Mouse (Mus musculus) heart, embryonic 11.5 days (tissue): ENCODE measurements around the gene Hk2. TPM values are rescaled to one million over a fixed set of nuclear protein-coding genes. Genes with fewer than 3 reads are reported as not detected.

ENCODE experiments used
- ATAC-seq: fragments of 200-750 bp; cut with Nextera tagmentation; replicated peaks from 2 replicates; pipeline ENCODE4 v1.8.0; 2017; ENCODE audit warnings: moderate library complexity; ENCODE audit not compliant: insufficient number of reproducible peaks, low FRiP score, low TSS enrichment
- H3K27ac ChIP-seq: fragments of 300-500 bp; sonication (generic); 2 replicates; pipeline ENCODE4 v1.5.1; 2014; ENCODE audit warnings: mild to moderate bottlenecking, low read depth, low read length
- H3K27me3 ChIP-seq: fragments of 300-500 bp; sonication (generic); 2 replicates; pipeline ENCODE4 v1.6.1; 2014; ENCODE audit warnings: mild to moderate bottlenecking, low read length, mixed read lengths; ENCODE audit not compliant: control insufficient read depth, insufficient read depth
- H3K36me3 ChIP-seq: fragments of 300-500 bp; sonication (generic); 2 replicates; pipeline ENCODE4 v1.6.1; 2014; ENCODE audit warnings: mild to moderate bottlenecking, low read length, moderate library complexity, mixed read lengths; ENCODE audit not compliant: control insufficient read depth, insufficient read depth
- H3K4me1 ChIP-seq: fragments of 300-500 bp; sonication (generic); 2 replicates; pipeline ENCODE4 v1.6.1; 2014; ENCODE audit warnings: low read length; ENCODE audit not compliant: control insufficient read depth, insufficient read depth
- H3K4me2 ChIP-seq: fragments of 300-500 bp; sonication (generic); 2 replicates; pipeline ENCODE4 v1.6.1; 2014; ENCODE audit warnings: mild to moderate bottlenecking, moderate library complexity
- H3K4me3 ChIP-seq: fragments of 300-500 bp; sonication (generic); 2 replicates; pipeline ENCODE4 v1.5.1; 2014; ENCODE audit warnings: low read depth, low read length
- H3K9ac ChIP-seq: fragments of 300-500 bp; sonication (generic); 2 replicates; pipeline ENCODE4 v1.6.1; 2014; ENCODE audit warnings: mild to moderate bottlenecking, low read depth, low read length, moderate library complexity
- H3K9me3 ChIP-seq: fragments of 300-500 bp; sonication (generic); replicated peaks from 2 replicates; pipeline ENCODE4 v1.6.1; 2016; ENCODE audit warnings: low read length; ENCODE audit not compliant: control insufficient read depth
- WGBS: fragments of 180-500 bp; shearing (Covaris S2); extraction: QIAGEN DNeasy Blood & Tissue Kit; methylation state at CpG from one replicate; pipeline ENCODE4 v1.1.7; 2014; ENCODE audit not compliant: insufficient replicate concordance; 5-methylcytosine and 5-hydroxymethylcytosine counted together
- polyA plus RNA-seq: library from polyadenylated mRNA; unstranded; fragments of >200 nt; fragmentation: Nextera tagmentation; extraction: Ambion mirVana; gene quantifications from 2 replicates; pipeline ENCODE4 v1.2.1, GENCODE M21; 2014

The Hk2 gene
- polyA plus RNA-seq, 1 experiment from 2014 or later, result 49.5 TPM

DNA sequence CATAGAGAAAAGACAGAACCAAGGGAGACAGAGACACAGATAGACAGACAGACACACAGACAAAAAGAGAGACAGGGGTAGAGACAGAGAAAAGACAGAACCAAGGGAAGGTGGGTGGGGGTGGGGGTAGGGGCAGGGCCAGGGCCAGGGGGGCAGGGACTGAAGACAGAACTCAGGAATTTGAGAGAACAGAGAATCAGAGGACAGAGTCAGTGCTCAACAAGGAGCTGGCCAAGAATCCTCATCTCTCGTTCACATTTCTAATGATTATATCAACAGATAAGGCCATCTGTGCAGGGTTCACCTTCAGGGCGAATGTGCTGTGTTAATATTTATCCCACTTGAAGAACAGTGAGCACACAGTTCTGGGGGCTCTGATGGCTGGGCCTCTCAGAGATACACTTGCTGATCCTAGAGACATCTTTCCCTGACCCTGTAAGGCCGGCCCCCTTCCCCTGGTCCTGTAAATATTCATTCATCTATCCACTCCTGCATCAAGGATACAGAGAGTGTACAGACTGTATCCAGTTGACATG is 24.0 kb upstream of the Hk2 start:
- no peaks in the 10 kb centered on the region for H3K4me1 ChIP-seq
- no peak overlapping the region for H3K4me2 ChIP-seq
- H3K9ac ChIP-seq, result no peak overlapping the region
- H3K9me3 ChIP-seq, result no peaks in the 10 kb centered on the region
- H3K27me3 ChIP-seq, result no peaks in the 10 kb centered on the region
- H3K27ac ChIP-seq, result no peak overlapping the region
- H3K4me3 ChIP-seq, result no peak overlapping the region
- ATAC-seq, result no peak
- WGBS, result 51% methylated on average over 3 of the region's 3 CpGs
- H3K36me3 ChIP-seq, result no peaks in the 10 kb centered on the region

DNA sequence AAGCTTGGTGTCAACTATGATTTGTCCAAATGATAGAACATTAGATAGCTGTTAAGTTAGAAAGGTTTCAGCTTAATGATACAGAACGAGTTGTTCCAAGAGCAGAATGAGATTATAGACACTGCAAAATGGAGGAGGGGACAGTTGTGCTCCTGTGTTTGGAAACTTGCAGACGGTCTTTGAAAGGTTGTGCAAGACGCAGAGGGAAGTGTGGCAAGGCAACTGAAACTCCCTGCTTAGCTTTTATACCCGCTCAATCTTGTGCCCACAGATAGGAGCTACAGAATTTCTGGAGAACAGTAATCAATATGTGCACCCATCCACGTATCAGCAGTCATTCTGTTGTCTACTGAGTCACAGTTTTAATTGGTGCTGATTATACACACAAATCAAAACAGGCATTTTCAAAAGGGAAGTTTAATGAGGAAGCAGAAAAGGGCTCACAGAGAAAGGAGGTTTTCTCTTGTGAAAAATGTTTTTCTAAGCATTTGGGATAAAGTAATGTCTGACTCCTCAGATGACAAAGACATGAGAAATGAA is 23.1 kb upstream of the Hk2 start:
- Histone ChIP-seq H3K4me2 (no peak overlapping the region), H3K27me3 (no peaks in the 10 kb centered on the region), H3K9ac (no peak overlapping the region), H3K36me3 (no peaks in the 10 kb centered on the region), H3K27ac (no peak overlapping the region), H3K4me3 (no peak overlapping the region), H3K4me1 (no peaks in the 10 kb centered on the region), H3K9me3 (no peaks in the 10 kb centered on the region)
- WGBS, result 63% methylated on average over 5 of the region's 5 CpGs
- no peak for ATAC-seq

DNA sequence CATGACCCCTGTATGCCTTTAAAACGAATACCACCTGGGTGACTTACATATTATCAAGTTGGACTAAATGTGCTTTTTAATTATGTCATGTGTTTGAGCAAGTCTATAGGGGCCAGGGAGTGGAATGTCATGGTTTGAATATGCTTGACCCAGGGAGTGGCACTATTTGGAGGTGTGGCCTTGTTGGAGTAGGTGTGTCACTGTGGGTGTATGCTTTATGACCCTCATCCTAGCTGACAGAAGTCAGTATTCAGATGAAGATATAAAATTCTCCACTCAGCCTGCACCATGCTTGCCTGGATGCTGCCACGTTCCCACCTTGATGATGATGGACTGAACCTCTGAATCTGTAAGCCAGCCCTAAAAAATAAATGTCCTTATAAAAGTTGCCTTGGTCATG is 16.6 kb upstream of the Hk2 start:
- no peak overlapping the region for H3K9ac ChIP-seq
- H3K9me3 ChIP-seq, result no peaks in the 10 kb centered on the region
- no peak overlapping the region for H3K27ac ChIP-seq
- no peaks in the 10 kb centered on the region for H3K4me1 ChIP-seq
- H3K4me3 ChIP-seq, result no peak overlapping the region
- WGBS, result 84% methylated on average over 2 of the region's 2 CpGs
- no peak for ATAC-seq
- no peaks in the 10 kb centered on the region for H3K36me3 ChIP-seq
- no peak overlapping the region for H3K4me2 ChIP-seq
- H3K27me3 ChIP-seq, result no peaks in the 10 kb centered on the region

DNA sequence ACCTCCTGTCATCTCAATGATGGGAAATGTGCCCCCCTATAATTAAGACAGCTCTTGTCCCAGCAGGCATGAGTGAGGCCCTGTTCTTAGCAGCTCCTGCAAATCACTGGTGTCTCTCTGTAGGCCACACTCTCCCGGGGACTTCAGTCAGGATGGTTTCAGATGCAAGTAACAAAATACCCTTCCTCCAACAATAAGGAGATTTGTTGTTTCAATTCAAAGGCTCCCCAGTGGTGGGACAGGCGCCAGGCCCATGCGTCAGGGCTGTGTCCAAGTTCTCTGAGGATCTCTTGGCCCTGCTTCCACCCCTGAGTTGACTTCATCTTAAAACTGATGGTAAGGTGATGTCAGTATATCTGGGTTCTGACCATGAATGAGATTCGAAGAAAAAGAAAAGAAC is 9.7 kb upstream of the Hk2 start:
- WGBS, result 77% methylated on average over 4 of the region's 4 CpGs
- Histone ChIP-seq H3K27me3 (no peaks in the 10 kb centered on the region), H3K4me3 (no peak overlapping the region), H3K9me3 (no peaks in the 10 kb centered on the region), H3K4me1 (no peaks in the 10 kb centered on the region), H3K27ac (no peak overlapping the region), H3K4me2 (no peak overlapping the region), H3K36me3 (no peaks in the 10 kb centered on the region), H3K9ac (no peak overlapping the region)
- ATAC-seq, result no peak

GRCm38 (mm10) chr6:82780802-82781393 is 6.6 kb upstream of the Hk2 start:
- no peaks in the 10 kb centered on the region for H3K9me3 ChIP-seq
- H3K27ac ChIP-seq, result no peak overlapping the region
- no peak overlapping the region for H3K9ac ChIP-seq
- no peak overlapping the region for H3K4me2 ChIP-seq
- WGBS, result 56% methylated on average over 8 of the region's 8 CpGs
- ATAC-seq, result no peak
- no peaks in the 10 kb centered on the region for H3K27me3 ChIP-seq
- H3K4me3 ChIP-seq, result no peak overlapping the region
- no peaks in the 10 kb centered on the region for H3K36me3 ChIP-seq
- H3K4me1 ChIP-seq, result 0 out of 2 replicates have a peak, but pooled peaks cover 3% of the 10 kb centered on the region

DNA sequence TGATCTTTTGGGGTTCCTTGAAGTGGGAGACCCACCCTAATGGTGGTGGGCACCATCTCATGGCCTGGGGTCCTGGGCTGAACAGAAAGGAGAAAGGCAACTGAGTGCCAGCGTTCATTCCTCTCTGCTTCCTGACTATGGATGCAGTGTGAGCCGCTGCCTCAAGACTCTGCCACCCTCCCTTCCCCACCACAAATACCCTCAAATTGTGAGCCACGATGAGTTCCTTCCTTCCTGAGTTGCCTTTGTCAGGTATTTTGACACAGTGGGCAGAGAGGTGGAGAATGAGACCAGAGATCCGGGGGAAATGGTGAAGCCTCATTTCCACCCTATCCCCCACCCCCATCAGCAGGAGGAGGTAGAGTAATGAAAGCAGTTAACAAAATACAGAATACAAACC is 6.1 kb upstream of the Hk2 start:
- H3K4me3 ChIP-seq, result no peak overlapping the region
- no peak overlapping the region for H3K4me2 ChIP-seq
- no peak for ATAC-seq
- no peak overlapping the region for H3K27ac ChIP-seq
- H3K9me3 ChIP-seq, result no peaks in the 10 kb centered on the region
- no peak overlapping the region for H3K9ac ChIP-seq
- WGBS, result 56% methylated on average over 4 of the region's 4 CpGs
- H3K27me3 ChIP-seq, result no peaks in the 10 kb centered on the region
- H3K36me3 ChIP-seq, result no peaks in the 10 kb centered on the region
- 0 out of 2 replicates have a peak, but pooled peaks cover 3% of the 10 kb centered on the region for H3K4me1 ChIP-seq

DNA sequence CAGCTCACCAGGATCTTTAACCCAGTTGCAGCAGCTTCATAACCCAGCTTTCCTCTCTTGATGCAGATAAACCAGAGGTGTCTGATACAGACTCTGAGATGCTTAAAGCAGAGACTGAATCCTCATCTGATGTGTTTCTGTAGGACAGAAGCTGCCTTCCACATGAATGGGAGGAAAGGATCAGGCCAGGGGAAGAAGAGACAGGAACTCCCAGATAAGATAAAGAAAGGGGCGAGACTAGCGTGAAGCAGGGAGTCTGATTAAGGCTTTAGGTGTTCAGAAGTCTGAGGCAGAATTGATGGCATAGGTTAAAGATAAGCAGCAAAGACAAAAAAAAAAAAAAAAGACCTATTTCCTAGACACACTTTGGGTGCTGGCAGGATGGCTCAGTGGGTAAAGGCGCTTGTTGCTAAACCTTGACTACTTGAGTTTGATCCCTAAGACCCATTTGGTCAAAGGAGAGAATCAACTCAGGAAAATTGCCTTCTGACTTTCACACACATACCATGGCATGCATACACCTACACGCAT is 2.9 kb upstream of the Hk2 start:
- H3K9ac ChIP-seq, result no peak overlapping the region
- no peak overlapping the region for H3K27ac ChIP-seq
- H3K9me3 ChIP-seq, result no peaks in the 10 kb centered on the region
- WGBS, result 55% methylated on average over 4 of the region's 4 CpGs
- no peak overlapping the region for H3K4me2 ChIP-seq
- no peak for ATAC-seq
- no peaks in the 10 kb centered on the region for H3K36me3 ChIP-seq
- no peak overlapping the region for H3K4me3 ChIP-seq
- 0 out of 2 replicates have a peak, but pooled peaks cover 7% of the 10 kb centered on the region for H3K4me1 ChIP-seq
- no peaks in the 10 kb centered on the region for H3K27me3 ChIP-seq

DNA sequence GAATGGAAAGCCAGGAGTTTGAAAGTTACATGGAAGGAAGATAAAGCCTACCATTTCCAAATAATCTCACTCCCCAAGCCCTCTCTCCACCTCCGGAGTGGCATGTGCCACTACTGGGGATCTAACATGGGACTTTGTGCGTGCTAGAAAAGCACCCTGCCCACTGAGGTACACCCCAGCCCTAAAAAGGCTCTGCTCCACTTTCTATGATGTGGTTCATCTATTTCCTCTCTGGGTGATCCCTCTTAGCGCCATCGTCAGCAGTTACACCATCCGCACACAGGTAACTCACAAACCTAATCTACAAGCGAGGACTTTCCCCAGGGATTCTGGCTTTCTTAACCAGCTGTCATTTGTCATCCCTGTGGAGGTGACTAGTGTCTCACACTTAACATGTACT is 1.1 kb upstream of the Hk2 start:
- H3K27ac ChIP-seq, result no peak overlapping the region
- no peaks in the 10 kb centered on the region for H3K9me3 ChIP-seq
- H3K4me2 ChIP-seq, result no peak overlapping the region
- H3K27me3 ChIP-seq, result no peaks in the 10 kb centered on the region
- WGBS, result 78% methylated on average over 6 of the region's 6 CpGs
- H3K9ac ChIP-seq, result no peak overlapping the region
- H3K4me1 ChIP-seq, result peaks cover 16% of the 10 kb centered on the region
- ATAC-seq, result no peak
- no peak overlapping the region for H3K4me3 ChIP-seq
- no peaks in the 10 kb centered on the region for H3K36me3 ChIP-seq
